Mouse (Mus musculus): ENCODE measurements around the gene Phc3.

- no peak for TF ChIP-seq CTCF (IDR thresholded peaks at IDR 0.05; ENCODE audit: borderline replicate concordance, extremely low read depth, insufficient read depth, insufficient read length)
- TF ChIP-seq POLR2A (IDR thresholded peaks at IDR 0.05; ENCODE audit: borderline replicate concordance, extremely low read depth, insufficient read depth, insufficient read length, poor library complexity, severe bottlenecking) = no peak
Observed at GRCm38 (mm10) chr3:30992161-30992560, 22.9 kb upstream of the Phc3 start.

Data from brain, embryonic 14.5 days (tissue).